Mouse (Mus musculus) lung, adult 2 months (tissue): ENCODE data around the gene Nr4a2. TPM values are rescaled to one million over a fixed set of nuclear protein-coding genes. Genes with fewer than 3 reads are reported as not detected.

Experiments used
- DNase-seq: peaks from one replicate; pipeline ENCODE4 v3.0.0; 2022
- H3K4me1 ChIP-seq: fragments of 200-500 bp; 2 replicates; pipeline ENCODE4 v1.6.1; 2011; ENCODE audit warnings: low read length; ENCODE audit not compliant: control insufficient read depth, insufficient read depth
- H3K4me3 ChIP-seq: fragments of 200-500 bp; replicated peaks from 2 replicates; pipeline ENCODE3; 2011; ENCODE audit warnings: low read depth, mild to moderate bottlenecking, control low read depth, low read length; ENCODE audit errors: extremely low read depth
- CTCF ChIP-seq: fragments of 200-500 bp; IDR thresholded peaks from 2 replicates; pipeline ENCODE4 v1.5.1; 2011; ENCODE audit warnings: mild to moderate bottlenecking, low read length, control low read depth; ENCODE audit not compliant: insufficient read depth
- POLR2A ChIP-seq: fragments of 200-500 bp; IDR thresholded peaks from 2 replicates; pipeline ENCODE4 v1.6.1; 2011; ENCODE audit warnings: low read depth, mild to moderate bottlenecking, control low read depth, low read length, borderline replicate concordance; ENCODE audit errors: extremely low read depth
- WGBS: fragments of 180-500 bp; shearing (Covaris S2); methylation state at CpG from one replicate; pipeline ENCODE4 v1.1.7; 2018; 5-methylcytosine and 5-hydroxymethylcytosine counted together
- polyA plus RNA-seq: library from polyadenylated mRNA; depleted of rRNA; stranded (reverse); fragments of >200 nt; gene quantifications from 2 replicates; pipeline ENCODE4 v1.2.3, GENCODE M21; 2012

Nr4a2 gene
- polyA plus RNA-seq, 1 experiment, result 1.9 TPM

DNA sequence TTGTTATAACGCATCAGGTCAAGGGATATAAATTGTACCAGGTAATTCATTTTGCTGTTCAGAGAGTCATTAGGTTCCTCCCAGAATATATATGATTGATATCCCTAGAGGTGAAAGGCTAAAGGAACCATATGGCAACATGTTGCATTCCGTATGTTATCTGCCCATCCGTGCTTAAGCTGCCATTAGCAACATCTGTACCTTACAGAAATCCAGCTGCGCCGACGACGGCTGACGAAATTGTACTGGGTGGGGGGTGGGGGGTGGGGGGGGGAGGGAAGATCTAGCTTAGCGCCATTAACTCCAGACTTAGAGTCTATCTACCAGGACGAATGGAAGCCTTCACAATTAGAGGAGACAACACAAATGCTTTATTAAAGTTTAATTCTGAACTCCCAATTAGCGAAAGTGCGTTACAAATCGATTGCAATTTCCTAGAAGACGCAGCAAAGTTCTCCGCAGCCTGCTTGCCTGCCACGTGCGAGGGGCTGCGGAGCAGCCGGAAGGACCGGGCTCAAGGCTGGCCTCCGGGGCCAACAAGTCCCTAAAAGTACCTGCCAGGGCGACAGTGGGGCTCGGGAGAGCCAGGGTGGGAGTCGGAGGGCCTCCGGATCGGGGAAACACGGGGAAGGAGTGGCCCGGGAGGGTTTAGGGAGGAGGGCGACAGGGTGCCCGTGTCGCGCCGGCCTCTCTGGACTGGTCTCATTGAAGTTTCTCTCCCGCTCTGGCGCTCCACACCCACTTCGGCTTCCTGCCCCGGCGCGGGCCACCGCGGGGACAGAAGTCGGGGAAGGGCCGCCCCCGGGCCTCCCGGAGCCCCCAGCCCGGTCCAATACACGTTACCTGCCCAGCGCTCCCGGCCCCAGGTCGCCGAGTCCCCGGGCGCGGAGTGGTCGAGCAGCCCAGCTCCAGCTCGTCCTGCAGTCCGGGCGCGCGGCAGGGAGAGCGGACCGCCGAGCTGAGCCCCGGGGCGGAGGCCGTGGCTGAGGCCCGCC, 520 bp downstream of the Nr4a2 start:
- WGBS, result under 1% methylated on average over 67 of the region's 67 CpGs
- no peak for TF ChIP-seq POLR2A
- no peak for TF ChIP-seq CTCF
- DNase-seq, result peak; percentile 74
- Histone ChIP-seq H3K4me1 (peaks cover 4% of the 10 kb centered on the region; the same call in 1 of the 2 replicates), H3K4me3 (peak overlapping the region; percentile 87)

DNA sequence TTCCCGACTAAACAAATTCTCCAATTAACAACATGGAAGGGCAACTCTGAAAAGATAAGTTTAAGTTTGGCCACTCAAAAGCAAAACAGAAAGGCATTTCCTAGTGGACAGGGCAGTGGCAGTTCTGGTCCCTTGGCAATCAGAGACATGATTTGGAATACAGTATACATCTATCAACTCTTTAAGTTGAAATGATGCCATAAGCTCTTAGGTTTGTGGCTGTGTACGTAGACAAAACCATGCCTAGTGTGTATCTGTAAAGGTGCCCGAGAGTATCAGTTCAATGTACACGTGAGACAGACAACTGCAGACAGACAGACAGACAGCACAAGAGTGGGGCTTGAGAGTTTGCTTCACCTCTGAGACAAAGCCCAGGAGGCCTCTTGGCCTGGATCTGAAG, 2.7 kb downstream of the Nr4a2 start:
- H3K4me1 ChIP-seq, result peaks cover 4% of the 10 kb centered on the region; the same call in 1 of the 2 replicates
- TF ChIP-seq POLR2A, result no peak
- no peak for TF ChIP-seq CTCF
- no peak for DNase-seq
- 82% methylated on average over 4 of the region's 4 CpGs for WGBS
- no peak overlapping the region for H3K4me3 ChIP-seq

DNA sequence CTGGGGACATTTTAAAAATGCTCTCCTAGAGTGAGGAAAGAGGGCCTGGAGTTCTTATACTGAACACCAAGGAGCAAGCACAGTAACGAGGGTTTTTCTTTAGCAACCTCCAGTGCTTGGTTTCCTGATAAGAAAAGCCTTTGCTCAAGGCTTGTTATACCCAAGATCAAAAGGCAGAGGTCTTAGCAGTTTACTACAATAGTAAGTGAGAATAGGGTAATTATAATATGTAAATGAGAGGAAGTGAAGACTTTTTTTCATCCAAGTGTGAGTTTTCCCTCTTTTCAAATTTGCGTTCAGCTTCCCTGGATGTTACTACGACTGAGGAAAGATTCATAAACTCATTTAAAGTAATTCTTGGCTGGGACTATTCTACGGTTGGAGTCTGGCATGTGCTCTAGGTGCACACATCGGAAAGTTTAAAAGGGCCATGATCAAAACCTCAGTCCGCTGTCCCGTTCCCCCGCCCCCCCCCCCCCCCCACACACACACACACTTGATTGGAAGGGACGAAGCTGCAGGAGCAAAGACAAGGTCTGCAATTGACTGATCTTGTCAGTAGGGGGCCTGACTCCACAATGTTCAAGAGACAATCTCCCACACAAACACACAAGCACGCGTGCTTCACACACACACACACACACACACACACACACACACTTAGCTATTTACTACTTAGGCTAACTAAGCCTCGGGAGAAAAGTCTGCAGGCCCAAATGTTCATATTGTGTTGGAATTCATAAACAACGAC, 6.4 kb downstream of the Nr4a2 start:
- peak overlapping the region; percentile 78 for H3K4me3 ChIP-seq
- TF ChIP-seq CTCF, result peak; percentile 45; the same call in 1 of the 2 replicates
- no peak for TF ChIP-seq POLR2A
- peak; percentile 55 for DNase-seq
- H3K4me1 ChIP-seq, result peaks cover 2% of the 10 kb centered on the region; the same call in 1 of the 2 replicates
- 1% methylated on average over 13 of the region's 13 CpGs for WGBS

DNA sequence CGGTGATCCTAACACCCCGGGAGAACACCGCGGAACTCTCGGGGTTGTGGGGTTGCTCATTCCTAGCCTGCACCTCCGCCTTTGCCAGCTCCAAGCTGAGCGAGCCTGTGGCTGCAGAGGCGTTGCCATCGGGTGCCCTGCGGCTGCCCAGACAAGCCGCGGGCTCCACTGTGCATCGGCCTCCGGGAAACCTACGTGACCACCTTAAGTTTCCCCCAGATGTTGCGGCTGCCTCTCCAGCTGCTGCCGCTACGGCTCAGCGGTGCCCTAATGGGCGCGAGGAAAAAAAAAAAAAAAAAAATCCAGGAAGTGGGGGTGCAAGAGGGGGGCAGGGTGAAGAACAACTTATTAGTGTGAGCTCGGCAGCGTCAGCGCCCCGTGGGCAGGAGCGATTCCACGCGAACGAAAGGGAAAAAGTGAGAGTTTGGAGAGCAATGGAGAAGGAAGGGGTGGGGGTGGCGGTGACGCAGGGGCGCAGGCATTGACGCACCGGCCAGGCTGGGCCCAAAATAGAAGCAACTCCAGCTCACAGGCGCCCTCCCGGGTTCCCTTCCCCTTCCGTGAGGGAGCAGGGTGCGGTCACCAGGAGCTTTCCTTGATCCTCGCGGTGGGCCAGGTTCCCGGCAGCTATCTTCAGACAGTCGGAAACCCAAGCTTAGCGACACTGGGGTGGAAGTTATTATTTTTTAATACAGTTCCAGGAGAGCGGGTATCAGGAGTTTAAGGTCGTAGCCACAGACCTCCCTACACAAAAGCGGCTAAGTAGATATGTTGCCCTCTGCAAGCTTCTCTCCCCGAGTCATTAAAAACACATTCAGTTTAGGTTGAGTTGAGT, 7.2 kb downstream of the Nr4a2 start:
- Histone ChIP-seq H3K4me3 (peak overlapping the region; percentile 78), H3K4me1 (peaks cover 2% of the 10 kb centered on the region; the same call in 1 of the 2 replicates)
- TF ChIP-seq POLR2A (peak; percentile 78; the same call in 1 of the 2 replicates), CTCF (no peak)
- under 1% methylated on average over 47 of the region's 47 CpGs for WGBS
- peak; percentile 81 for DNase-seq

DNA sequence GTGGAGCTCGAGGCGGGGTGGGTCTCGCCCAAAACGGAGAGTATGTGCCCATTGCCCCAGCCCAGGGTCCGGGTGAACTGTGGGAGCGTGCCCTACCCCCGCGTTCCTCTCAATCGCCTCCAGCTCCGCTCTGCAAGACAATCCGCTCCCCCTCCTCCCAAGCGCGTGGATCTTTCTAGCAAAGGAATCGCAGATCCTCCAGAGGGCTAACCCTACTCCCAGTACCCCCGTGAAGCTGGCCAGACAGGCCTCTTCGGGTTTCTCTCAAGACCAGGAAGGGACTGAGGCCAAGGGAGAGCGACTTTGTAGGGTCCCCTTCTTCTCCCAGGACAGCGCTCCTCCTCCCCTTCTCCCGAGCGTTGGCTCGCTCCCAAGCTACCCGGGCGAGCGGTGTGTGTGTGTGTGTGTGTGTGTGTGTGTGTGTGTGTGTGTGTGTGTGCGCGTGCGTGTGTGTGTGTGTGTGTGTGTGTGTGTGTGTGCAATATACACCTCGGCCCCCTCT, 7.9 kb downstream of the Nr4a2 start:
- WGBS, result under 1% methylated on average over 25 of the region's 28 CpGs
- TF ChIP-seq CTCF (no peak), POLR2A (no peak)
- peak overlapping the region; percentile 78 for H3K4me3 ChIP-seq
- peak; percentile 71 for DNase-seq
- H3K4me1 ChIP-seq, result peaks cover 2% of the 10 kb centered on the region; the same call in 1 of the 2 replicates

DNA sequence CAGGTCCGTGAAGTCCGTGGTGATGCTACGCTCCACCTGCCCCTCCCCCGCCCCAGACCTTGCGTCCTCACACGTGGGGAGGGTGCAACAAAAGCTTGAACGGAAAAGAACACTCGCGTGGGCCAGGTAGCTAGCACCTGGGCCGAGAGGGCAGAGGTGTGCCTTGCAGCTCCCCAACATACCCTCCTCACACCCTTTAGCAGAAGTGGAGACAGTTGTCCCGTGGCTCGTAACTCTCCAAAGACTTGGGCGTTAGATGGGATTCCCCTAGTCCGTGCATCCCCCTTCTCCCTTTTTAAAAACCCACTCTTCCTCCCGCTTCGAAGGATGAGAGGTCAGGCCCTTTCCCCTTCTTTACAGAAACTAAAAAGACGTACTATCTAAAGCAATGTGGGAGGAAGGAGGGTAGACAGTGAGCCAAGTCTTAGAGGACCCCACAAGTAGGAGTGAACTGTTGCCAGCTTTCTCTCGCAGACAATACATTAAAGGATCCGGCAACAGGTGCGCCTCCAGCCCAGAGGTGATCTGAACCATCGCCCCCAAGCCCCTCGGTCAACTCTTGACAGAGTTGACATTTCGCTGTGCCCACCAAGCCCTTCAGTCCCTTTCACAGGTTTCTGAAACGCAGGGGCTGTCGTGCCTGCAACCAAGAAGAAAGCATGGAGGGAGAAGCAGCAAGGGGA, 8.5 kb downstream of the Nr4a2 start:
- no peak for DNase-seq
- Histone ChIP-seq H3K4me1 (peaks cover 2% of the 10 kb centered on the region; the same call in 1 of the 2 replicates), H3K4me3 (peak overlapping the region; percentile 78)
- TF ChIP-seq POLR2A (no peak), CTCF (no peak)
- under 1% methylated on average over 25 of the region's 25 CpGs for WGBS

DNA sequence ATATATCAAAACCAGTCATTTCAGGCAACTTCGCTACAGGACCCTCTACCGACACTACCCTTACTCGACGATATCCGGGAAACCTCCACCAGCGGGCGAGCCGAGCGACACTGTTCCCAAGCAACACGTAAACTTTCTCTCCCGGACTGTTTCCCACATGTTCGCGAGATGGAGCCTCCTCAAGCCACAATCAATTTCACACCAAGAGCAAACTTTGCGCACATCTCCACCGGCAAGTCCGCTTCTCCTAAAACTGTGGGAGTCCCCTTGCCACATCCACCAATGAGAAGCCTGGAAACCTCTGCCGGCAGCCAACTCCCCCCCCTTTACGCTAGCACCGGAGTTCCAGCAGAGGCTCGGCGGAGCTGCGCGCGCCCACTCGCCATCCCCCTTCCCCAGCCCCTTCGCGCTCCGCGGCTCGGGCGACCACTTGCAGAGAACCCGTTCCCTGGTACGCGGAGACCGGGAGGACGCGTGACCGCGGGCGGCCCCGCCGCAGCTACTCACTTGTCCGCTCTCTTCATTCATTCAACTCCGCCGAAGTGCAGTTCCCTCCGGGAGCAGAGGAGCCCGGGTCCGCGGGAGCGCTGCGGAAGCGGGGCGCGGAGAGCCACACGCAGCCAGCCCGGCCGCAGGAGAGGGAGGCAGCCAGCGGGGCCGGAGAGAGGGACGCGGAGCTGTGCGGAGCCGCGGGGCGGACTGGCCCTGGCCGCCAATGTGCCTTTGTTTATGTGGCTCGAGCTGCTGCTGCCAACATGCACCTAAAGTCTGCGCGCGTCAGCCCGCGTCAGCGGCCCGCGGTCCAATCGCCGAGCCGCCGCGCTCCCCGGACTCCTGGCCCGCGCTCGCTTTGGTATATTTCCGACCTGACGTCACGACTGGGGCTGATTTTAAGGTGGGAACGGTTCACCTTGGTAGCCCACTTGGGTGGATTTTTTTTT, 9.3 kb downstream of the Nr4a2 start:
- H3K4me1 ChIP-seq, result peaks cover 2% of the 10 kb centered on the region; the same call in 1 of the 2 replicates
- DNase-seq, result peak; percentile 82
- WGBS, result under 1% methylated on average over 88 of the region's 88 CpGs
- peak; percentile 56; the same call in 1 of the 2 replicates for TF ChIP-seq POLR2A
- no peak for TF ChIP-seq CTCF
- peak overlapping the region; percentile 78 for H3K4me3 ChIP-seq
